Mouse (Mus musculus): ENCODE results near the gene AC129217.1.

Gene AC129217.1

GRCm38 (mm10) chr19:8871267-8872186, 42.0 kb downstream of the AC129217.1 start, which contains the start of gene Ubxn1:
Gene Ubxn1, plus strand, starts transcription at chr19:8871496.
- peak; percentile 92 to 93 for DNase-seq

GRCm38 (mm10) chr19:8872266-8872840, 42.8 kb downstream of the AC129217.1 start:
- no peak for DNase-seq

GRCm38 (mm10) chr19:8875031-8875430, 45.5 kb downstream of the AC129217.1 start:
- no peak for DNase-seq

- peak; percentile 80 to 88 for DNase-seq
Observed at GRCm38 (mm10) chr19:8880311-8881033, 50.9 kb downstream of the AC129217.1 start, which contains the start of gene Uqcc3. Gene Uqcc3, minus strand, starts transcription at chr19:8880923.

- no peak for DNase-seq
Observed at GRCm38 (mm10) chr19:8881034-8881392, 51.4 kb downstream of the AC129217.1 start.

GRCm38 (mm10) chr19:8883616-8884015, 54.0 kb downstream of the AC129217.1 start, which contains the start of the genes Lbhd1 and Gm49403:
Gene Lbhd1, plus strand, starts transcription at chr19:8883732.
Gene Gm49403, plus strand, starts transcription at chr19:8883930.
- DNase-seq: no peak

GRCm38 (mm10) chr19:8886916-8887584, 57.5 kb downstream of the AC129217.1 start:
- DNase-seq: no peak

- DNase-seq: no peak
Observed at GRCm38 (mm10) chr19:8887585-8888463, 58.3 kb downstream of the AC129217.1 start.

- peak; percentile 89 to 91 for DNase-seq
Observed at GRCm38 (mm10) chr19:8888511-8889385, 59.2 kb downstream of the AC129217.1 start, which contains the start of the genes 1810009A15Rik and Gm49416. Gene 1810009A15Rik, plus strand, starts transcription at chr19:8888853. Gene Gm49416, plus strand, starts transcription at chr19:8888926.
